2 mouse cellular contexts compared by ENCODE assay signal in the genomic region with DNA sequence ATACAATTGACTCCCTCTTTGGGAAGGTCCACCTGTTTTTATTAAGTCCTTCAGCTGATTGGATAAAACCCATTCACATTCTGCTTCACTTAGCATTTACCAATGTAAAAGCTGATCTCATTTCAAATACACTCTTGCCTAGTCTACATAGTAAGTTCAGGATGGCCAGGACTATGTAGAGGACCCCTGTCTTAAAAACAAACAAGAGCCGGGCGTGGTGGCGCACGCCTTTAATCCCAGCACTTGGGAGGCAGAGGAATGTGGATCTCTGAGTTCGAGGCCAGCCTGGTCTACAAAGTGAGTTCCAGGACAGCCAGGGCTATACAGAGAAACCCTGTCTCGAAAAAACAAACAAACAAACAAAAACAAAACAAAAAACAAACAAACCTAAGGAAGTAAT. TPM values are rescaled to one million over a fixed set of nuclear protein-coding genes. Genes with fewer than 3 reads are reported as not detected.
"Had no signal": no experiment of that assay in that cellular context is flagged by ENCODE, and none has a peak within 500 bp of the region (broad histone marks: within the 10 kb centered on the region; RNA-seq: fewer than 3 reads in every experiment).

No protein-coding gene starts in this region.

RNA-seq across cellular contexts. Expression of a gene that starts 30.0 kb away (rescaled TPM):
- total RNA-seq: common myeloid progenitor, adult 5-6 weeks had no signal
- polyA plus RNA-seq: erythroblast, embryonic 14.5 days had no signal
